Mouse (Mus musculus) heart, adult 9 months (tissue): ENCODE measurements around the gene Pip5k1b.
A peak's percentile ranks its signal among the peaks of the same experiment; 100 is the strongest.
"Not testable (repeated sequence)": the region's sequence is repeated elsewhere in the genome, so short reads cannot be mapped to it uniquely, and the experiment has no call there.

Experiments
- DNase-seq, 2 experiments: peaks; one replicate each; pipeline ENCODE4 v3.0.0; 2022; ENCODE audit warnings: low spot score in 2 of 2

Gene Pip5k1b

DNA sequence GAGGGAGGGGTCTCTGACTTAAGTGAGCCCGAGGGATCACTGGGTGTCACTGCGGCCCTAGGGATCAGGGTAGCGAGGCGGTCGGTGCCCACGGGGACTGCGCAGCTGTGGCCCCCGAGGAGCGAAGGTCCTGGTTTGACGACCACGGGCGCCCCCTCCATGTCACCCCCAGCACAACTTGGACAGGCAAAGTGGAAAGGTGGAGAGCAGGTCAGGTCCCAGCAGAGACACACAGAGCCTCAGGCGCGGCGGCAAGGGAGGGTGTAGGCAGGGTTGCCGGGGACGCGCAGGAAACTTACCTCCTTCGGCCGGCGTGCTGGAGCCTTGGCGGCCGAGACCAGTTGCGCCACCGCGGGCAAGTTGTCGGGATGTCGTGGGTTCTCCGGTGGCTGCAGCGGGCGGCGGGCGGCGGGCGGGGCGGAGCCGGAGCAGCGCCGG is at the start of gene Pip5k1b:
Gene Pip5k1b, minus strand, starts transcription at position 407 of the 438 bp plus-strand sequence.
- DNase-seq = peak; percentile 31 to 45

DNA sequence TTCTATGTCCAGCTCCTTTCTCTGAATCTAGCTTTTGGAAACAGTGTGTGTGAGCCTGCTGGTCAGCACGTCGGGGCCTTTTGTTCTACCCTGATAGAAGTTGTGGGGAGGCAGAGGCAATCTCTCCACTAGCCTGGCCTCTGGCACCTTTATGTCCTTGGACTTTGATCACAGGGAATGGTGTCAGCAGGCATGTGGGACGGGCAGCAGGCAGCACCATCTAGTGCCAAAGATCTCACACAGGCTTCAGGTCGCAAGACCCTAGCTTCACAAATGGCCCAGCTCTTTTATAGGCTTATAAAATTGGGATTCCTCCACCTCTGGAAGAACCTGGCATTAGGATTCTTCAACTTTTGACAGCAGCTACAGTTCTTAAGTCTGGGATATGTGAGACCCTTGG is 48.4 kb upstream of the Pip5k1b start:
- peak in 1 of 2 experiments; percentile 18 for DNase-seq

DNA sequence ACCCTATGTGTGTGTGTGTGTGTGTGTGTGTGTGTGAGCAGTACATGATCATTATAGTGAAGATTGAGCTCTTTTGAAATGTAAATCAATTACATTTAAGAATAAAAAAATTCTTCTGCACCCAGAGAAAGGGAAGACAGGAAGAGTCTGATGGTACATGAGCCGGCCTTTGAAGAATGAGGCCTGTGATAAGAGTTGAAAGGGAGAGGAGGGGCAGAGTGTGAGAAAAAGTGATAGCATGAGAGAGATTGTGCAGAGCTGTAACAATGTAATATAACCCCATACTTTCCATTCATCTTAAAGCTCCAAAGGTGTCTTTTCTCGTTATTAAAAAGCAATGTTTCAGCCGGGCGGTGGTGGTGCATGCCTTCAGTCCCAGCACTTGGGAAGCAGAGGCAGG is 47.8 kb upstream of the Pip5k1b start:
- no peak for DNase-seq

DNA sequence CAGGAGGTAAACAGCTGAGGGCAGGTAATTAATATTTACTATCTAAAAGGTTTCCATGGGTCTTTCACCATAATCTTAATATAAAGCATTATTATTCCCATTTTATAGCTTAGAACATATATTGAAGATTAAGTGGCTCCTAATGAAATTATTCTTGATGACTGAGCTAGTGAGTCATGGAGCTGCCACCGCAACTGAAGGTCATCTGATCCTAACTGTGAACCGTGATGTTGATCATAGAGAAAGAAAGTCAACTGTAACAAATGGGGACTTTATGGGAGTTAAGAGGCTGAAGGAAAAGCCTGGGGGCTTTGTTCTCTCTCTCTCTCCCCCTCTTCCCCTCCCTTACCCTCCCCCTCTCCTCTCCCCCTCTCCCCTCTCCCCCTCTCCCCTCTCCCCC is 31.1 kb upstream of the Pip5k1b start:
- no peak for DNase-seq

DNA sequence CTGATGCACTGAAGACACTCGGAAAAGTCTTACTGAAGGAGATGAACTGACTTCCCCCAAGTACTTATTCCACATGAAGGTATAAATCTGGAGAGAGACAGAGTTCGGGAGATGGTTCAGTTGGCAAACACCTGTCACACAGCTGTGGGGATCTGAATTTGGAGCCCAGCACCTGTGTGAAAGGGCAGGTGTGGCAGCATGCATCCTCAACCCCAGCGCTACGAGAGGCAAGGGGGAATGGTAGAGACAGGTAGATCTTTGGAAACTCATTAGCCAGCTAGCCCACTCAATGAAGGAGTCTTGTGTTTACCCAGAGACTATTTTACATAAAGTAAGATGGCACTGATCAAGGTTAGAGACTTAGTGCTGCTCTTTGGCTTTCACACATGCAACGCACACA is 29.5 kb upstream of the Pip5k1b start:
- DNase-seq = no peak

DNA sequence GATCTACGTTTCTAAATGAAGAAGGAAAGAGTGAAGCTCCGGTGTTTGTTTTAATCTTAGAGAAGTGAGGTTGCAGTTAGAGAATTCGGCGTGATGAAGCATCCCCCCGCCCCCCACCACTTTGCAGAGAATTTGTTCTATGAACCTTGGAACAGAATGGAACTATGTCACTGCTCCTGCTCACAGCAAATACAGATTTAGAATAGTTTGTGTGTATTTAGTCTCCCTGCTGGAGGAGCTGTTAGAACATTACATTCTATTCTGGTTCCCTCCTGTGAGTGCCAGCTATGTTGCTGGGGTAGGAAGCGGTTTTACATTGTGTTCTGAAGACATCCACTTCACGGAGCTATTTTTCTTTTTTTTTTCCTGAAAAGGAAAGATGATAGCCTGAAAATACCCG is 28.3 kb upstream of the Pip5k1b start:
- no peak for DNase-seq

DNA sequence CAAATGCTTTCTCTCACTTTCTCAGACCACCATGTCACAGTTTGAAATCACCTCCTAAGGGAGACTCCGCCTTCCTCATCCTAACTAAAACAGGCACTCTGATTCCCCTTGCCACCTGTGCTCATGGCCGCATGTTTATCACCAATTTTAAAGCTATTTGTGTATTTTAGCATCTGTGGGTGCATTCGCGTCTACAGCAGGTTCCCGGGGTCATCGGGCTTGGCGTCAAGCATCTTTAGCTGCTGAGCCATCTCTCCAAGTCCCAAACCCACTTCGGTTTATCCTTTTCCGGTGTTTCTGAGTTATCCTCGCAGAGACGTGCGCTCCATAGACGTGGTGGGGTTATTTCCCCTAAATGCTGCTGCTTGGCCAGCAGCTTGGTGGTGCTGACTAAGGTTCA is 20.5 kb upstream of the Pip5k1b start:
- DNase-seq = no peak

DNA sequence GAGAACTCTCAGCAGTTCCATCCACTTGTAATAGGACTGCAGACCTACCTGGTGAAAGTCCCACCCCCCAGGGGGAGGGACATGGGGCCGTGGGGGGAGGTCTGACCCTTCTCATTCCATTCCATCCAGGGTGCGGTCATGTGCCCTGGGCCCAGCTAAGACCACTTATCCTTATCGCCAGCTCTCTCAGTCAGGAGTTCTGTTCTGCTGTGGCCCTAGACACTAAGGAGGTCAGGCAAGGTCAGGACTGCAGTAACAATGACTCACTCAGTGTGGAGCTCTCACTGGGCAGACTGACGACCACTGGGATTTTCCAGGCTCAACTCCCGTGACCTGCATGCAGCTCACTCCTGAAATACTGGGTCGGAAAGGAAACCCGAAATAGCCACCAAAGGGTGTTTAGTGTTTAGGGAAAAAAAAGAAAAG is 16.1 kb upstream of the Pip5k1b start:
- peak; percentile 52 to 62 for DNase-seq

DNA sequence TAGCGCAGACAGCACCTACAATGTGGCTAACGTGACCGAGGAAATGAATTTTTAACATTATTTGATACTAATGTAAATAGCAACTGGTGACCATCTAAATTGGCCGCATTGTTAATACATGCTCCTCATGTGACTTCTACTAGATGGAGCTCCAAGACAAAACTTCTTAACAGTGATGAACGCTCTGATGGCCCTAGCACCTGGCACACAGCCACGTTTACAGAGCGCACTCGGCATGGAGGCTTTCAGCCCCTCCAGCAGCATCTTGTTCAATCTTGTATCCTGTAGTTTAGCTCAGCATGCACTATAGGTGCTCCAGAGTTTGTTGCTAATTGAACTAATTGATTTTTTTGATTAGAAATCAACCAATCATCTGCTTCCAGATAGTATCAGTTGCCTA is 15.3 kb upstream of the Pip5k1b start:
- no peak for DNase-seq

DNA sequence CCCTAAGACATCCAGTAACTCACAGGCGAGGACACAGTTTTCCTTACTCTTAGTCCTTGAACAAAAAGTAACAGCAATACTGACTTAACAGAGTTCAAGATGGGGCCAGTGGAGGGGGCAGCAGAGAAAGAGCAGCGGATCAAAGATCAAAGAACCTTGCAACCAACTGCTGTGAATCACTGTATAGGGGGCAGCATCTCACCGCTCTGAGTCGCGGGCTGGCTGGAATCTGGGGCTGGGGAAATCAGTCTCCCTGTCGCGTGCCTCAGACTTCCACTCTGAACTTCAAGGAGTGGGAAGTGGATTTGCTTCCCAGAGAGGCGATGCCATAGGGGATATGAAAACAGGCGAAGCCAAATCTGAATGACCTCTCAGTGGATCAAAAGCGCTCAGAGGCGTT is 1.8 kb upstream of the Pip5k1b start:
- DNase-seq = no peak

DNA sequence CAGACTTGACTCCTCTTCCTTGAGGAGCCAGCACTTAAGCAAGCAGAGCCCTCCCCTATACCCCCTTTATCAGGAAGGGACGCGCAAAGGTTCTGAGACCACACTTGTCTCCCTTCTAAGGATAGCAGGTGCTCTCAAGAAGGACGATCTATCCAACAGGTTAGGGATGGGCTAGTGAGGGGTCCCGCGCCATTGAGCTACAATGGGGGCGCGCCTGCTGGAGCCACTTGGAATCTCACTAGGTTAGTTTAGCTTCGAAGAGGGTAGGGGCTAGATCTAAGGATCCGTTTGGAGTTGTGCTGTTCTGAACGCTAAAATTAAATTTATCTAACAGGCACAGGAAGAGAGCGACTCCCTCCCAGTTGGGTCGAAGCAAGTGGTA is 904 bp upstream of the Pip5k1b start:
- DNase-seq = no peak

DNA sequence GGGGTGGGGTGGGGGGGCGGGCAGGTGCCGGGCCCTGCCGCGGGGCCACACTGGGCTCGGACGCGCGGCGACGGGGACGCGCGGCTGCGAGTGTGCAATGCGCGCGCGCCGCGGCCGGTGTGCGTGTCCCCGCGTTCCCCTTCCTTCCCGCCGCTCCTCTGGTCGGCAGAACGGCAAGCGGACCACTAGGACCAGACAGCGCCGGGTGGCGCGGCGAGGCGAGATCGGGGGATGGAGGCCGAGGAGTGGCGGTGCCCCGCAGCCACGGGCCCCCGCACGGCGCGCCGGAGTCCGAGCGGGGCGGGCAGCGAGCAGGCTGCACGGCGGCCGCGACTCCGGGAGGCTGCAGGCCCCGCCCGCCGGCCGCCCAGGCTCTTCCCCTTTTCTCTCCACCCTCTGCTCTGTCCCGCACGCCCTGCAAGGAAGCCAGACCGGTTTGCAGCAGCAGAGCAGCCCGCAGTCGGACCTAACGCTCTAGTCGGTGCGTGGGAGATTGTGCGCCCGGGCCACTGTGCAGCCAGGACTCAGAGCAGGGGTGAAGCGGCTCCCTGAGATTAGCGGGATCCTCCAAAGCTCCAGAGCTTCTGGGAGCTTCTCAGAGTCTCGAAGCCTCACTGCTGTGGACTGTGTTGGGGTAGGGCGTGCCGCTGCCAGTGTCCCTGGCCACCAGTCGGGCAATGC is 372 bp upstream of the Pip5k1b start:
- DNase-seq = peak; percentile 31 to 62

DNA sequence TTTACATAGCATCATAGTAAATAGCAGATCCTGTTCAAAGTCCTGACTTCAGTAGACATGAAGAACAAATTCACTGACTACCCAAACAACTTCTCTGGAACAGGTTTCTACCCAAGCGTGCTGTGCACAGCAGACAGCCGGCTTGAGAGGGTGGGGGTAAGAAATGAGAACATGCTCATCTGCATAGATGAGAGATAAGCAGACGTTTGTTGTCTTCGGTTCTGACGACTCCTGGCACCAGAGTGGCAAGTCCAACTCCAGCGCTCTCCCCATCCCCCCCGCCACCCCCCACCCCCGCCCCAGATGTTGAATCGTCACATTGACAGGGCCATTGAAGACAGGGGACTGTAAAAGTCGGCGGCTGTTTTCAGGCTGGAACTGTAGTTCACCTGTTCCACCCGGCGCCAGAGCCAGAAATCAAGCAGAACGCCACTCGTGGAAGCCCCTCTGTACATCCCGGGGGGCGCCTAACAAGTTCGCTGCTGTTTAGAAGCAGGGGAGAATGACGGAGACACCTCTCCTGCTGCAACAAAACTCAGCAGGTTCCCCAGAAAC is 684 bp downstream of the Pip5k1b start:
- no peak for DNase-seq

DNA sequence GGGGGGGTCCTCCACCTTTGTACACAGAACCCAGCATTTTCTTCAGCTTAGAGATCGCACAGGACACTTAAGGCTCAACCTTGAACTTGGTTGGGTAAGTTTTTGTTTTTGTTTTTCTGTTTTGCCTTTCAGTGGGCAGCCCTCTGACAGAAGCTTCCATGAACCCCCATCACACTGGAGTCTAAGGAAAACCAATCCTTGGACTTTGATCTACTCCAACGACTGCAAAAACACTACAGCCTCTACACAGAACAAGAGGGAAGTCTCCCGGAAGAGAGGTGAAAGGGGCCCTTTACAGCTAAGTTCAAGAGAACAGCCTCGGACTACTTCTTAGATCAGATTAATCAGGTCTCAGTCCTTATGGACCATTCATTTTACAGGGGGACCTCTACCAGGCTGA is 1.2 kb downstream of the Pip5k1b start:
- no peak for DNase-seq

DNA sequence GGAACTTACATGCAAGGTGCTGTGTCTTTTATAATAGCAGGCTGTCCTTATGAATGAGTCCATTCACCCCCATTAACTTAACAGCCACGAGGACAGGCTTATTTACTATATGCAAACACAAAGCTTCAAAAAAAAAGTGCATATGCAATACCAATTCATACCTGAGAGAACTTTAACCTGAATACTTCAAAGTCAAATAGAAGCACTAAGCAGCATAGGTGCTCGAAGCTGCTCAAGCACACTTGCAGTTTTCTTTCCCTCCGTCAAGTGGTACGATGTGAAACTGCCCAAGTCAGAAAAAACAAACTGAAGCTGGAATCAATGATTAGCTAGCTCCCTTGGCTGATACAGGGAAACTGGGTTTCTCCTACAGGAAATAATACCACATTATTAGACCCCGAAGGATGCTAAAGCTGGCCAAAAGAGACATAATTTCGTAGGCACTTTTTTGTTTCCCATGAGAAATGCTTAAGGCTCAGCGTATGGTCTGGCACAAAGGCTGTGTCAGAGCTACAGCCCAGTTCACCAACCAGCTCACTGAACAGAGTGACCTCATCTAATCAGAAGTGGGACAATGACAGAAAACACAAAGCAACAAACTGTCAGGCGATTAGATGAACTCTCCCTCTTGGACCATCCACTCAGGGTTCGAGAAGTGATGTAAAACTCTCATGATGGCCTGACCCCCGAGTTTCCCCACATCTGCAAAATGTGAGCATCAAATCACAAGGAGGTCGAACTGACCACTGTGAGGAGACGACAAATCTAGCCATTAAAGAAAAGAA is 2.2 kb downstream of the Pip5k1b start:
- DNase-seq = no peak

DNA sequence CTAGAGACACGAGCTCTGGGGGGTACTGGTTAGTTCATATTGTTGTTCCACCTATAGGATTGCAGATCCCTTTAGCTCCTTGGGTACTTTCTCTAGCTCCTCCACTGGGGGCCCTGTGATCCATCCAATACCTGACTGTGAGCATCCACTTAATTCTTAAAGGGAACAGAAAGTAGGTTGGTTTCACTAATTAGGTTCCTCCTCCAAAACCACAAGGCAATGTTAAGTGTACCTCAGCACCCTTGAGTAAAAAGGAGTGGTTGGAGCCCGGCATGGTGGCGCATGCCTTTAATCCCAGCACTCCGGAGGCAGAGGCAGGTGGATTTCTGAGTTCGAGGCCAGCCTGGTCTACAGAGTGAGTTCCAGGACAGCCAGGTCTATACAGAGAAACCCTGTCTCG is 3.0 kb downstream of the Pip5k1b start:
- DNase-seq = not testable (repeated sequence)

DNA sequence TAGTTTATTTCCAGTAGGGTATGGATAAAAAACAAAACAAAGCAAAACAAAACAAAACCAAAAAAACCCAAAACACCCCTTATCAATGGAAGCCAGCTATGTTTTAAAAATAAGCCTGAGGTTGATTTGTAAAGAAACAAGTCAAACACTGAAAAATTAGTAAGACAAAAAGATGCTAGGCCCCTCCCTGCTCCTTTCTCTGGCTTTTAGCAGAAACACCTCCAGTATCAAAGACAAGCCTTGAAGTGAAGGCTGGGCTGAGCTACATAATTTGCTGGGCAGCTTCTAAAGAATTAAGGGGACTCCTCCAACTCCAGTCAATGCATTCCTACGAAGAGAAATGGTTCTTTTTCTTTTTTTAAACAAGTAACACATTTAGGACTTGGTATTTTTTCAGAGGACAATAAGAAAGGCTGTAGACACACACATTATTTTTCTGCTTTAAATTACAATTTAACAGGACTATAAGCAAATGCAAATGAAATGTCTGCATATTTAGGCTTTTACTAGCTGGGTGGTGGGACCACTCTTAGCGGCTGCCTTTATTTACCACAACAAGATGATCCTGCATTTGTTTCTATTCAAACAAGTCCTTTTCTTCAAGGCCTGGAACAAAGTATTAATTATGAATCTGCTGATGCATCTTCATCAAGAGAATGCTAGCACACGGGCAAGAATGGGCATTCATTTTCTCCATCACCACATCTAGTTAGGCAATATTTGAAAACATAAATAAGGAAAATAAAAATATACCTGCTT is 4.3 kb downstream of the Pip5k1b start:
- no peak for DNase-seq

DNA sequence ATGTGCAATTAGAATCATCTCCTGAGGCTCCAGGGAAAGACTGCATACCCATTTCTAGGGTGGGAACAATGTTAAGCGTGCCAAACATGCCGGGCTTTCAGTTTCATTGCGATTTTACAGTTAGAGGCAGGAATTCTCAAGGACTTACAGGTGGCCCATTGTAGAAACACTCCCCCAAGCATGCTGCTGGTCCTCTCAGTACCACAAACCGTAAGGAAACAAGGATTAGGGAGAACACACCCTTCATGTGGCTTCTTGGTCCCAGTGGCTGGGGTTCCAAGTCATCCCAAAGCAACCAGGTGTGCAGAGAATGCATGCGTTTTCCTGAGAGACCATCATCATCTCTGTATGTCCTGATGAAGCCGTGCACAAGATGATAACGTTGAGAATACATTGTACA is 4.9 kb downstream of the Pip5k1b start:
- no peak for DNase-seq

DNA sequence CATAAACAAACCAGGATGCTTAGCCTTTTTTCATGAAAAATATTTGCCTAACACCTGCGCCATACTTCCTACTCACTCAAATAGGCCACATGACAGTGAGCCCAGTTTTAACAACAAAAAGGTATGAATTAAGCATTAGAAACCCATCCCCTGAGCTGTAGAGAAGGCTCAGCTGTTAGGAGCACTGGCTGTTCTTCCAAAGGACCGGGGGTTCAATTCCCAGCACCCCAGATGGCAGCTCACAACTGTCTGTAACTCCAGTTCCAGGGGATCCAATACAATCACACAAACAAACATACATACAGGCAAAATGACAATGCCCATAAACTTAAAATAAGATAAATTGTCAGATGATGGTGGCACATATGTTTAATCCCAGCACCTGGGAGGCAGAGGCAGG is 5.7 kb downstream of the Pip5k1b start:
- no peak for DNase-seq

DNA sequence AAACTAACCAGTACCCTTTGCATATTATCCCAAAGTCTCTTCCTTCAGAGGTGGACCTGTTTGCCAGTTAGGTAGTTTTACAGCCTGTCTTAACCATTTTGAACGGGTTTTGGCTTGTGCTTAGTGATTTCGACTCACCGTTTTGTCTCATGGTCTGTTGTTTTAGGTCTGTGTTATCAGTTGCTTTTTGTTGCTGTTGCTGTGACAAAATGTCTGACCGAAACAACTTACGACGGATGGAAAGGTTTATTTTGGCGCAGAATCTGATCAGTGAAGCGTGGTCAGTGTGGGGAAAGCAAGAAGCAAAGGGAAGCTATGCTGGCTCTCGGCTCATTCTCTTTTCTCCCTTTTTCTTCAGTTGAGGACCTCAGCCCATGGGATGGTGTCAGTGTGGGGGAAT is 7.3 kb downstream of the Pip5k1b start:
- DNase-seq = no peak

DNA sequence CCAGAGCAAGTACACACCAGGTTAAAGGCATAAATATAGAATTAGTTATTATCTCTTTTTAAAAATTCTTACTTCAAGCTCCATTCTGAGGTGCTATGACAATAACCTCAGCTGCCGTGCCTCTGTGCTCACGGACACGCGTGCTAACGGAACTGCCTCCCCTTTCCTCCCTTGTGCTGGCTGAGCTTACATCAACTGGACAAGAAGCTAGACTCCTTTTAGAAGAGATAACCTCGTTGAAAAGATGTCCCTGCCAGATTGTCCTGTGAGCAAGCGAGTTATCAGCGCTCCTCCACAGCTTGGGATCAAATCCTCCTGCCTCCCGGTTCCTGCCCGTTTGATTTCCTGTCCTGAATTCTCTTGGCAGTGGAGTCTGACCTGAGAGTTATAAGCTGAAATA is 9.5 kb downstream of the Pip5k1b start:
- no peak for DNase-seq
